In the genomic region with DNA sequence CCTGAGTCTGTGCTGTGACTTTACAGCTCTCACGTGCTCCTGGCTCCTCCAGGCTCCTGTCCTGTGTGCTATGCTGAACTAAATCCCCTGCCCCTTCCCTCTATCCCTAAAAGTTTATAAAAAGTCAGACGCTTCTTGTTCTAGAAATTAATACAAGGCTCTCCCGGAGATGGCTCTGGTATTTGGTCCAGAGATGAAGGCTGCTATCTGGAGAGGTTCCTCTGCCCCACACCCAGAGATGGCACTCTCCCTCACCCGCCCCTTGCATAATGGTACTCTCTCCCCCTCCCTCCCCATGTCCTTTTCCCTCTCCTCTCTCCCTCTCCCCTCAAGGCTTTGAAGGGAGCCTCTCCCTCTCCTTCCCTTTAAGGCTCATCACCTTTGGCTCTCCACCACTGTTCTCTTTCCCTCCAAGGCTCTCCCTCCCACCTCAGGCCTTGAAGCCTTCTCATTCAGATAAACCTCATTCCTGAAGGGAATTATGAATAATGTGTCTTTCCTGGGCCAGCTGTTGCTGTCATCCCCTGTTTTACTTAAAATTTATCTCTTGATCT, we compare ENCODE assay signal across 22 mouse cellular contexts.
DNase-seq lines count a peak whose midpoint lies in the region; ATAC-seq and TF ChIP-seq lines count a peak whose summit lies in the region.
"Had no signal": no experiment of that assay in that cellular context is flagged by ENCODE, and none has a peak within 500 bp of the region (broad histone marks: within the 10 kb centered on the region; RNA-seq: fewer than 3 reads in every experiment).

No protein-coding gene starts in this region.

- H3K27ac ChIP-seq in kidney, embryonic 14.5 days (ENCODE audit: low read depth, low read length) = no peak overlapping the region
- H3K27ac ChIP-seq in neural tube, embryonic 11.5 days (ENCODE audit: low read depth, low read length) = no peak overlapping the region
- no peak overlapping the region for H3K27ac ChIP-seq in neural tube, embryonic 15.5 days (replicated peaks)
- H3K27ac ChIP-seq: lung, embryonic 15.5 days had no signal

- peak; percentile 47; the same call in 1 of the 2 replicates for ATAC-seq in kidney, embryonic 14.5 days (ENCODE audit: low FRiP score, low TSS enrichment)
- ATAC-seq in neural tube, embryonic 11.5 days (ENCODE audit: insufficient read depth, low FRiP score, low TSS enrichment) = peak; percentile 35
- ATAC-seq in neural tube, embryonic 15.5 days (ENCODE audit: low FRiP score) = no peak
- ATAC-seq: activated CD4-positive, CD25-positive, alpha-beta regulatory T cell, adult 4 months; CD4-positive, CD25-positive, alpha-beta regulatory T cell, adult 4 months had no signal

- DNase-seq in adrenal gland, postnatal 14 days = peak; percentile 5
- DNase-seq in adrenal gland, postnatal 36 days = no peak
- DNase-seq in kidney, adult 8-10 months = no peak
- DNase-seq in neural tube, embryonic 11.5 days (ENCODE audit: low spot score) = no peak
- DNase-seq in gastrocnemius, adult 18-20 months (ENCODE audit: low spot score) = no peak
- DNase-seq in lung, adult 2 months = no peak
- DNase-seq: adrenal gland, postnatal 10 days; cerebellum, adult 11 months; cerebellum, postnatal 10 days; heart, postnatal 10 days; kidney, adult 18-20 months; lung, postnatal 4 days; retina, postnatal 1 day; thymus, postnatal 14 days had no signal

- no peaks in the 10 kb centered on the region for H3K27me3 ChIP-seq in kidney, embryonic 14.5 days (ENCODE audit: control insufficient read depth, insufficient read depth, low read length)
- H3K27me3 ChIP-seq in neural tube, embryonic 11.5 days (ENCODE audit: control insufficient read depth, insufficient read depth, low read length) = no peaks in the 10 kb centered on the region
- no peaks in the 10 kb centered on the region for H3K27me3 ChIP-seq in neural tube, embryonic 15.5 days (replicated peaks)
- H3K27me3 ChIP-seq: lung, embryonic 15.5 days had no signal

- 0 out of 2 replicates have a peak, but pooled peaks cover 8% of the 10 kb centered on the region for H3K4me1 ChIP-seq in kidney, embryonic 14.5 days (ENCODE audit: control insufficient read depth, insufficient read depth, low read length)
- H3K4me1 ChIP-seq in neural tube, embryonic 11.5 days (ENCODE audit: control insufficient read depth, insufficient read depth, low read length) = peaks cover 15% of the 10 kb centered on the region; the same call in 1 of the 2 replicates
- H3K4me1 ChIP-seq in neural tube, embryonic 15.5 days = peaks cover 10% of the 10 kb centered on the region
- H3K4me1 ChIP-seq in lung, adult 2 months (ENCODE audit: control insufficient read depth, insufficient read depth, low read length) = no peaks in the 10 kb centered on the region
- H3K4me1 ChIP-seq: lung, embryonic 15.5 days had no signal

- H3K9me3 ChIP-seq in kidney, embryonic 14.5 days (ENCODE audit: control insufficient read depth, low read length) = no peaks in the 10 kb centered on the region
- H3K9me3 ChIP-seq in neural tube, embryonic 11.5 days (ENCODE audit: control insufficient read depth, low read length) = no peaks in the 10 kb centered on the region
- H3K9me3 ChIP-seq in neural tube, embryonic 15.5 days (replicated peaks) = no peaks in the 10 kb centered on the region
- H3K9me3 ChIP-seq: lung, embryonic 15.5 days had no signal

- no peaks in the 10 kb centered on the region for H3K36me3 ChIP-seq in kidney, embryonic 14.5 days (ENCODE audit: control insufficient read depth, insufficient read depth, low read length)
- H3K36me3 ChIP-seq in neural tube, embryonic 11.5 days (ENCODE audit: control insufficient read depth, insufficient read depth, low read length) = no peaks in the 10 kb centered on the region
- H3K36me3 ChIP-seq in neural tube, embryonic 15.5 days = no peaks in the 10 kb centered on the region
- H3K36me3 ChIP-seq: lung, embryonic 15.5 days had no signal

- 25% methylated on average over 4 of the region's 4 CpGs for WGBS in kidney, embryonic 14.5 days
- WGBS in neural tube, embryonic 11.5 days = 28% methylated on average over 4 of the region's 4 CpGs
- WGBS in neural tube, embryonic 15.5 days = 40% methylated on average over 4 of the region's 4 CpGs
- 28% methylated on average over 4 of the region's 4 CpGs for WGBS in lung, adult 2 months

- H3K4me2 ChIP-seq in kidney, embryonic 14.5 days (replicated peaks; ENCODE audit: low read depth, low read length) = no peak overlapping the region
- H3K4me2 ChIP-seq in neural tube, embryonic 11.5 days (ENCODE audit: low read depth) = no peak overlapping the region
- H3K4me2 ChIP-seq in neural tube, embryonic 15.5 days = no peak overlapping the region
- H3K4me2 ChIP-seq: heart, embryonic 11.5 days; liver, embryonic 11.5 days; lung, embryonic 15.5 days had no signal

- no peak for TF ChIP-seq POLR2A in lung, adult 2 months (IDR thresholded peaks at IDR 0.05; ENCODE audit: borderline replicate concordance, extremely low read depth, low read depth, low read length)

- no peak overlapping the region for H3K9ac ChIP-seq in kidney, embryonic 14.5 days (ENCODE audit: low read depth, low read length)
- H3K9ac ChIP-seq in neural tube, embryonic 11.5 days (ENCODE audit: low read length) = 0 out of 2 replicates have a peak overlapping the region, but pooled peaks have one; percentile 6
- H3K9ac ChIP-seq in neural tube, embryonic 15.5 days (replicated peaks) = no peak overlapping the region
- H3K9ac ChIP-seq: lung, embryonic 15.5 days had no signal

- no peak overlapping the region for H3K4me3 ChIP-seq in kidney, embryonic 14.5 days (ENCODE audit: low read length)
- no peak overlapping the region for H3K4me3 ChIP-seq in neural tube, embryonic 11.5 days (ENCODE audit: low read depth, low read length)
- no peak overlapping the region for H3K4me3 ChIP-seq in neural tube, embryonic 15.5 days (replicated peaks)
- no peak overlapping the region for H3K4me3 ChIP-seq in lung, adult 2 months (replicated peaks; ENCODE audit: extremely low read depth, low read depth, low read length)
- H3K4me3 ChIP-seq: lung, embryonic 15.5 days; myocyte had no signal

- TF ChIP-seq CTCF in lung, adult 2 months (IDR thresholded peaks at IDR 0.05; ENCODE audit: insufficient read depth, low read length) = no peak
